8 mouse cellular contexts compared by ENCODE assay signal in genomic region chr17:28007857-28008564, GRCm38 (mm10).
DNase-seq lines count a peak whose midpoint lies in the region; ATAC-seq and TF ChIP-seq lines count a peak whose summit lies in the region.

No protein-coding gene starts in this region.

- no peaks in the 10 kb centered on the region for H3K9me3 ChIP-seq in forebrain, postnatal 0 days (ENCODE audit: low read length)
- H3K9me3 ChIP-seq in hindbrain, embryonic 13.5 days: no peaks in the 10 kb centered on the region
- no peaks in the 10 kb centered on the region for H3K9me3 ChIP-seq in neural tube, embryonic 14.5 days (ENCODE audit: control insufficient read depth, low read length)

- peaks cover 16% of the 10 kb centered on the region; the same call in 1 of the 2 replicates for H3K4me1 ChIP-seq in forebrain, postnatal 0 days (ENCODE audit: insufficient read depth)
- peaks cover 54% of the 10 kb centered on the region for H3K4me1 ChIP-seq in hindbrain, embryonic 13.5 days (replicated peaks)
- peaks cover 50% of the 10 kb centered on the region for H3K4me1 ChIP-seq in lung, adult 2 months (ENCODE audit: control insufficient read depth, insufficient read depth, low read length)
- peaks cover 27% of the 10 kb centered on the region for H3K4me1 ChIP-seq in neural tube, embryonic 14.5 days (ENCODE audit: control insufficient read depth, insufficient read depth, low read length)

- no peak; the same call in 1 of the 2 replicates for TF ChIP-seq CTCF in layer of hippocampus, adult 2 months (conservative IDR thresholded peaks at IDR 0.05)
- TF ChIP-seq CTCF in forebrain, postnatal 0 days (IDR thresholded peaks at IDR 0.05; ENCODE audit: low read depth): no peak
- no peak for TF ChIP-seq CTCF in lung, adult 2 months (IDR thresholded peaks at IDR 0.05; ENCODE audit: insufficient read depth, low read length)

- peak overlapping the region; percentile 38 for H3K4me3 ChIP-seq in layer of hippocampus, adult 2 months
- H3K4me3 ChIP-seq in forebrain, postnatal 0 days (ENCODE audit: low read depth, low read length): no peak overlapping the region
- H3K4me3 ChIP-seq in hindbrain, embryonic 13.5 days: no peak overlapping the region
- H3K4me3 ChIP-seq in lung, adult 2 months (replicated peaks; ENCODE audit: extremely low read depth, low read depth, low read length): peak overlapping the region; percentile 64
- no peak overlapping the region for H3K4me3 ChIP-seq in neural tube, embryonic 14.5 days (ENCODE audit: low read depth, low read length)

- H3K9ac ChIP-seq in forebrain, postnatal 0 days: peak overlapping the region; percentile 31
- peak overlapping the region; percentile 59 for H3K9ac ChIP-seq in hindbrain, embryonic 13.5 days
- 0 out of 2 replicates have a peak overlapping the region, but pooled peaks have one; percentile 8 for H3K9ac ChIP-seq in neural tube, embryonic 14.5 days (replicated peaks; ENCODE audit: low read depth, low read length)

- H3K4me2 ChIP-seq in forebrain, postnatal 0 days (ENCODE audit: low read depth): peak overlapping the region; percentile 37
- H3K4me2 ChIP-seq in hindbrain, embryonic 13.5 days: peak overlapping the region; percentile 36
- peak overlapping the region; percentile 27; the same call in 1 of the 2 replicates for H3K4me2 ChIP-seq in neural tube, embryonic 14.5 days (ENCODE audit: low read depth, low read length)

- 34% methylated on average over 27 of the region's 27 CpGs for WGBS in forebrain, postnatal 0 days
- 25% methylated on average over 27 of the region's 27 CpGs for WGBS in hindbrain, embryonic 13.5 days
- WGBS in lung, adult 2 months: 13% methylated on average over 27 of the region's 27 CpGs
- WGBS in neural tube, embryonic 14.5 days: 23% methylated on average over 27 of the region's 27 CpGs

- no peak for DNase-seq in layer of hippocampus, adult 2 months (ENCODE audit: low spot score in 2 of 2)
- DNase-seq in layer of hippocampus, adult 9-10 months (ENCODE audit: low spot score): no peak
- no peak for DNase-seq in forebrain, postnatal 0 days
- DNase-seq in lung, adult 2 months: no peak
- DNase-seq in MN1 (ENCODE audit: low spot score): no peak
- no peak for DNase-seq in right cerebral cortex, postnatal 10 days (ENCODE audit: low spot score in 2 of 2)

- TF ChIP-seq POLR2A in lung, adult 2 months (IDR thresholded peaks at IDR 0.05; ENCODE audit: borderline replicate concordance, extremely low read depth, low read depth, low read length): no peak

- ATAC-seq in forebrain, postnatal 0 days: no peak
- no peak for ATAC-seq in hindbrain, embryonic 13.5 days (ENCODE audit: low FRiP score)
- ATAC-seq in neural tube, embryonic 14.5 days (ENCODE audit: low read depth): no peak; the same call in 1 of the 2 replicates

- peaks cover 9% of the 10 kb centered on the region for H3K36me3 ChIP-seq in forebrain, postnatal 0 days (ENCODE audit: insufficient read depth)
- H3K36me3 ChIP-seq in hindbrain, embryonic 13.5 days: peaks cover 19% of the 10 kb centered on the region
- 0 out of 2 replicates have a peak, but pooled peaks cover 4% of the 10 kb centered on the region for H3K36me3 ChIP-seq in neural tube, embryonic 14.5 days (ENCODE audit: control insufficient read depth, insufficient read depth, low read length)

- H3K27ac ChIP-seq in layer of hippocampus, adult 2 months: peak overlapping the region; percentile 93
- peak overlapping the region; percentile 50; the same call in 1 of the 2 replicates for H3K27ac ChIP-seq in forebrain, postnatal 0 days (ENCODE audit: low read depth, low read length)
- H3K27ac ChIP-seq in hindbrain, embryonic 13.5 days: peak overlapping the region; percentile 65
- peak overlapping the region; percentile 55; the same call in 1 of the 2 replicates for H3K27ac ChIP-seq in neural tube, embryonic 14.5 days (ENCODE audit: low read depth, low read length)

- H3K27me3 ChIP-seq in forebrain, postnatal 0 days (ENCODE audit: insufficient read depth, low read length): no peaks in the 10 kb centered on the region
- 0 out of 2 replicates have a peak, but pooled peaks cover 4% of the 10 kb centered on the region for H3K27me3 ChIP-seq in hindbrain, embryonic 13.5 days
- no peaks in the 10 kb centered on the region for H3K27me3 ChIP-seq in neural tube, embryonic 14.5 days (ENCODE audit: control insufficient read depth, insufficient read depth, low read length)

Comparison
In these comparisons a context has a peak if more than half of its experiments do, and no peak if none do; other contexts are left out.
1. H3K4me3 ChIP-seq: peak in layer of hippocampus, adult 2 months (single experiment) and lung, adult 2 months (single experiment); none in forebrain, postnatal 0 days (single experiment), hindbrain, embryonic 13.5 days (single experiment) and neural tube, embryonic 14.5 days (single experiment).
2. H3K9ac ChIP-seq: peak in every context shown above with its lines; median percentile 59 in hindbrain, embryonic 13.5 days; 31 in forebrain, postnatal 0 days; 8 in neural tube, embryonic 14.5 days.
3. Peak in every context shown above with its lines, with median percentiles within 50 percentile points of each other: H3K27ac ChIP-seq and H3K4me2 ChIP-seq.